Mouse (Mus musculus) CH12.LX (cell line): ENCODE results near the gene Brip1. TPM values are rescaled to one million over a fixed set of nuclear protein-coding genes. Genes with fewer than 3 reads are reported as not detected.

Experiments used
- DNase-seq: peaks from one replicate; pipeline ENCODE4 v3.0.0-alpha.2; 2013; ENCODE audit errors: extremely low read depth
- H3K27ac ChIP-seq: 2 replicates; pipeline ENCODE4 v1.5.1; 2012; ENCODE audit warnings: low read depth, mild to moderate bottlenecking, control low read depth, moderate library complexity; ENCODE audit not compliant: insufficient read depth
- H3K27me3 ChIP-seq: replicated peaks from 2 replicates; pipeline ENCODE3; 2012; ENCODE audit warnings: inconsistent platforms
- H3K36me3 ChIP-seq, 2 experiments: replicated peaks in 1 of 2; 2 replicates each; pipeline versions ENCODE3 to v1.6.1; 2012; ENCODE audit warnings: inconsistent platforms in 1 of 2, low read length in 1 of 2, mild to moderate bottlenecking in 1 of 2, mixed read lengths in 1 of 2, moderate library complexity in 1 of 2; ENCODE audit not compliant: control insufficient read depth in 1 of 2, insufficient read depth in 1 of 2
- H3K4me1 ChIP-seq, 2 experiments: 2 replicates each; pipeline ENCODE4 v1.6.1; 2012; ENCODE audit warnings: inconsistent platforms in 1 of 2, moderate library complexity in 1 of 2; ENCODE audit not compliant: insufficient read depth in 2 of 2, control insufficient read depth in 1 of 2
- H3K4me2 ChIP-seq: 2 replicates; pipeline ENCODE4 v1.6.1; 2012; ENCODE audit warnings: low read depth, mild to moderate bottlenecking, control low read depth; ENCODE audit not compliant: poor library complexity, insufficient read depth, severe bottlenecking
- H3K4me3 ChIP-seq, 3 experiments: fragments of 150-350 bp in 1 of 3; sonication (generic) in 1 of 3; replicated peaks in 1 of 3; 2 replicates each; pipeline versions ENCODE3 to v1.5.1; 2011 to 2012; ENCODE audit warnings: low read depth in 2 of 3, low read length in 2 of 3, mild to moderate bottlenecking in 2 of 3, moderate library complexity in 2 of 3, control low read depth in 1 of 3, improper control_type of control experiment in 1 of 3, inconsistent platforms in 1 of 3, mixed read lengths in 1 of 3; ENCODE audit not compliant: poor library complexity in 1 of 3
- H3K79me2 ChIP-seq: replicated peaks from 2 replicates; pipeline ENCODE4 v1.6.1; 2012; ENCODE audit warnings: mild to moderate bottlenecking, moderate library complexity; ENCODE audit not compliant: control insufficient read depth, poor library complexity, insufficient read depth, severe bottlenecking; ENCODE audit errors: extremely low read depth
- H3K9ac ChIP-seq: 2 replicates; pipeline ENCODE4 v1.6.1; 2012; ENCODE audit warnings: low read depth, mild to moderate bottlenecking, control low read depth, moderate library complexity; ENCODE audit not compliant: insufficient read depth
- H3K9me3 ChIP-seq: replicated peaks from 2 replicates; pipeline ENCODE3; 2012; ENCODE audit warnings: low read length, inconsistent platforms, mixed read lengths
- CHD1 ChIP-seq: IDR thresholded peaks from 2 replicates; pipeline ENCODE4 v1.6.1; 2012; ENCODE audit warnings: low read depth, low read length, improper control_type of control experiment, inconsistent platforms
- CTCF ChIP-seq, 2 experiments: IDR thresholded peaks in 1 of 2; conservative IDR thresholded peaks in 1 of 2; 2 replicates each; pipeline ENCODE4 v1.5.1; 2011 to 2012; ENCODE audit warnings: low read depth in 2 of 2, low read length in 2 of 2, improper control_type of control experiment in 1 of 2, inconsistent platforms in 1 of 2, mild to moderate bottlenecking in 1 of 2, moderate library complexity in 1 of 2
- E2F4 ChIP-seq: IDR thresholded peaks from 2 replicates; pipeline ENCODE4 v1.6.1; 2011; ENCODE audit warnings: low read depth, low read length, improper control_type of control experiment; ENCODE audit not compliant: insufficient replicate concordance
- ELF1 ChIP-seq: IDR thresholded peaks from 2 replicates; pipeline ENCODE4 v1.6.1; 2014; ENCODE audit warnings: low read depth, mild to moderate bottlenecking, inconsistent platforms, low read length, improper control_type of control experiment
- EP300 ChIP-seq: IDR thresholded peaks from 2 replicates; pipeline ENCODE4 v1.6.1; 2011; ENCODE audit warnings: low read length, improper control_type of control experiment
- ETS1 ChIP-seq: conservative IDR thresholded peaks from 2 replicates; pipeline ENCODE4 v1.6.1; 2012; ENCODE audit warnings: low read depth, mild to moderate bottlenecking, inconsistent platforms, low read length, improper control_type of control experiment, moderate library complexity
- GABPA ChIP-seq: IDR thresholded peaks from 2 replicates; pipeline ENCODE4 v1.6.1; 2012; ENCODE audit warnings: low read depth, low read length, improper control_type of control experiment, inconsistent platforms; ENCODE audit not compliant: insufficient replicate concordance
- HCFC1 ChIP-seq: IDR thresholded peaks from 2 replicates; pipeline ENCODE4 v1.6.1; 2012; ENCODE audit warnings: low read depth, mild to moderate bottlenecking, inconsistent platforms, low read length, improper control_type of control experiment
- IRF4 ChIP-seq: IDR thresholded peaks from 2 replicates; pipeline ENCODE4 v1.6.1; 2014; ENCODE audit warnings: low read depth, mild to moderate bottlenecking, inconsistent platforms, low read length, improper control_type of control experiment
- JUN ChIP-seq: IDR thresholded peaks from 2 replicates; pipeline ENCODE4 v1.6.1; 2011; ENCODE audit warnings: low read depth, mild to moderate bottlenecking, low read length, improper control_type of control experiment, moderate library complexity; ENCODE audit not compliant: insufficient read depth
- KAT2A ChIP-seq: IDR thresholded peaks from 2 replicates; pipeline ENCODE4 v1.6.1; 2012; ENCODE audit warnings: low read length, improper control_type of control experiment, inconsistent platforms; ENCODE audit not compliant: insufficient replicate concordance
- MAX ChIP-seq: IDR thresholded peaks from 2 replicates; pipeline ENCODE4 v1.6.1; 2011; ENCODE audit warnings: low read length, improper control_type of control experiment
- MEF2A ChIP-seq: IDR thresholded peaks from 2 replicates; pipeline ENCODE4 v1.6.1; 2014; ENCODE audit warnings: low read depth, mild to moderate bottlenecking, inconsistent platforms, low read length, improper control_type of control experiment, borderline replicate concordance
- MXI1 ChIP-seq: IDR thresholded peaks from 2 replicates; pipeline ENCODE4 v1.6.1; 2011; ENCODE audit warnings: mild to moderate bottlenecking, low read depth, low read length, improper control_type of control experiment
- MYC ChIP-seq: IDR thresholded peaks from 2 replicates; pipeline ENCODE4 v1.6.1; 2011; ENCODE audit warnings: low read depth, mild to moderate bottlenecking, improper control_type of control experiment, low read length
- NELFE ChIP-seq: IDR thresholded peaks from 2 replicates; pipeline ENCODE4 v1.6.1; 2011; ENCODE audit warnings: low read depth, low read length, improper control_type of control experiment
- PAX5 ChIP-seq: IDR thresholded peaks from 2 replicates; pipeline ENCODE4 v1.6.1; 2012; ENCODE audit warnings: low read length, inconsistent platforms, mixed read lengths
- POLR2A ChIP-seq: IDR thresholded peaks from 2 replicates; pipeline ENCODE4 v1.6.1; 2011; ENCODE audit warnings: low read depth, mild to moderate bottlenecking, improper control_type of control experiment, low read length
- POLR2AphosphoS2 ChIP-seq: IDR thresholded peaks from 2 replicates; pipeline ENCODE4 v1.6.1; 2011; ENCODE audit warnings: low read depth, low read length, improper control_type of control experiment
- RAD21 ChIP-seq: IDR thresholded peaks from 2 replicates; pipeline ENCODE4 v1.6.1; 2011; ENCODE audit warnings: low read depth, mild to moderate bottlenecking, low read length, improper control_type of control experiment, moderate library complexity
- RCOR1 ChIP-seq: conservative IDR thresholded peaks from 2 replicates; pipeline ENCODE4 v1.6.1; 2012; ENCODE audit warnings: low read depth, mild to moderate bottlenecking, inconsistent platforms, low read length, improper control_type of control experiment
- SIN3A ChIP-seq: IDR thresholded peaks from 2 replicates; pipeline ENCODE4 v1.6.1; 2012; ENCODE audit warnings: low read length, improper control_type of control experiment, inconsistent platforms
- SMC3 ChIP-seq: IDR thresholded peaks from 2 replicates; pipeline ENCODE4 v1.6.1; 2011; ENCODE audit warnings: low read depth, low read length, improper control_type of control experiment
- TBP ChIP-seq: conservative IDR thresholded peaks from 2 replicates; pipeline ENCODE4 v1.6.1; 2011; ENCODE audit warnings: low read depth, low read length, improper control_type of control experiment
- UBTF ChIP-seq: IDR thresholded peaks from 2 replicates; pipeline ENCODE4 v1.6.1; 2012; ENCODE audit warnings: low read depth, mild to moderate bottlenecking, inconsistent platforms, low read length, improper control_type of control experiment, moderate library complexity
- USF2 ChIP-seq: conservative IDR thresholded peaks from 2 replicates; pipeline ENCODE4 v1.6.1; 2011; ENCODE audit warnings: low read depth, low read length, improper control_type of control experiment
- ZNF384 ChIP-seq: IDR thresholded peaks from 2 replicates; pipeline ENCODE4 v1.6.1; 2012; ENCODE audit warnings: low read depth, low read length, improper control_type of control experiment, inconsistent platforms
- dilution Hi-C: fragments of 300-500 bp; cut with MboI; formaldehyde crosslinking; loops from 2 replicates; pipeline ENCODE4 v1.14.3; 2020; ENCODE audit warnings: low sequenced_read_pairs; ENCODE audit not compliant: extremely low pct_unique_long_range_greater_than_20kb, extremely low pct_ligation_motif_present
- in situ Hi-C: fragments of 300-500 bp; cut with MboI; formaldehyde crosslinking; loops from 3 replicates; pipeline ENCODE4 v1.14.3; 2019; ENCODE audit warnings: low sequenced_read_pairs, low pct_ligation_motif_present, low pct_unique_long_range_greater_than_20kb, mixed read lengths
- polyA plus RNA-seq: library from polyadenylated mRNA; unstranded; fragments of >175 nt; gene quantifications from 2 replicates; pipeline ENCODE4 v1.2.1, GENCODE M21; 2012; ENCODE audit warnings: low read depth; ENCODE audit not compliant: insufficient read length
- total RNA-seq, 2 experiments: library from RNA; depleted of rRNA; stranded (reverse); fragments of 300-350 nt in 1 of 2; fragments of >200 nt in 1 of 2; gene quantifications; 2 replicates each; pipeline ENCODE4 v1.2.3; 2012 to 2014

The Brip1 gene
- total and polyA plus RNA-seq, 3 experiments = 21.1 to 26.1 (median 24.9) TPM

GRCm38 (mm10) chr11:86211803-86212202, 10.8 kb upstream of the Brip1 start:
- no peak overlapping the region for H3K4me2 ChIP-seq
- in situ Hi-C loops = no loop called here
- H3K36me3 ChIP-seq = peaks cover 64 to 85% of the 10 kb centered on the region in 2 experiments

DNA sequence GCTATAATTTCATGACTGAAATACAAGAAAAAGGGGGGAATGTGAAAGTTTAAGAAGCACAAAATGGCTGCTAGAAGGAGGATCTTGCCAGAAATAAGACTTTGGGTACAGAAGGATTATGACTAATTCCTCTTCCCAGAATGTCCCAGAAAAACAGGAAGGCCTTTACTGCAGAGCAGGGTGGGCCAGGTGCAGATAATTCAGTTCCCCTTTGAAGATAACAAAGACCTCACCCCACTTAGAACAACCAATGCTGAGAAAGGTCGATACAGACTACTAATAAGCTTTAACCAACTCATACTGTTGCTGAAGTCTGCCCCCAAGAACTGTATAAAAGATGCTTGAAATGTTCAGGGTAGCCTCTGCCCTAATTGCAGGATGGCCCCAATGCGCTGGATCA, 8.1 kb upstream of the Brip1 start:
- in situ Hi-C loops = no loop called here

More at GRCm38 (mm10) chr11:86211803-86212202, 10.8 kb upstream of the Brip1 start:
- H3K27me3 ChIP-seq = no peaks in the 10 kb centered on the region
- no peaks in the 10 kb centered on the region for H3K9me3 ChIP-seq
- dilution Hi-C loops = no loop called here
- no peak overlapping the region for H3K27ac ChIP-seq
- H3K4me1 ChIP-seq = peaks cover 0 to 8% of the 10 kb centered on the region in 2 experiments; a peak in 2 of 4 replicates
- no peak for TF ChIP-seq PAX5
- no peak for TF ChIP-seq POLR2AphosphoS2
- no peak for TF ChIP-seq POLR2A
- no peak for TF ChIP-seq ELF1
- TF ChIP-seq CHD1 = no peak
- TF ChIP-seq KAT2A = no peak
- no peak for TF ChIP-seq MYC
- TF ChIP-seq ZNF384 = no peak
- TF ChIP-seq HCFC1 = no peak
- TF ChIP-seq MEF2A = no peak
- no peak for TF ChIP-seq IRF4
- TF ChIP-seq JUN = no peak
- no peak for TF ChIP-seq RCOR1
- TF ChIP-seq MAX = no peak
- TF ChIP-seq ETS1 = no peak
- TF ChIP-seq RAD21 = no peak
- TF ChIP-seq TBP = no peak
- TF ChIP-seq CTCF (conservative IDR thresholded peaks at IDR 0.05 in 1 of 2, IDR thresholded peaks at IDR 0.05 in 1 of 2; ENCODE audit: low read depth in 2 of 2, low read length in 2 of 2) = no peak
- no peak for TF ChIP-seq SMC3
- peaks cover 33% of the 10 kb centered on the region for H3K79me2 ChIP-seq
- no peak overlapping the region for H3K4me3 ChIP-seq
- no peak for DNase-seq
- no peak overlapping the region for H3K9ac ChIP-seq

More for the DNA sequence above, 8.1 kb upstream of the Brip1 start:
- TF ChIP-seq RAD21 (no peak), KAT2A (no peak), SIN3A (no peak), POLR2A (no peak), MAX (no peak), ZNF384 (no peak), ETS1 (no peak), ELF1 (no peak), SMC3 (no peak), EP300 (no peak), GABPA (no peak), JUN (no peak), NELFE (no peak), UBTF (no peak), HCFC1 (no peak), USF2 (no peak), MXI1 (no peak), E2F4 (no peak)
- TF ChIP-seq, all 38 proteins: peak for 0
- dilution Hi-C loops = no loop called here
- H3K27ac ChIP-seq = no peak overlapping the region
- H3K36me3 ChIP-seq = peaks cover 68 to 86% of the 10 kb centered on the region in 2 experiments
- H3K4me2 ChIP-seq = no peak overlapping the region
- DNase-seq = no peak
- no peaks in the 10 kb centered on the region for H3K27me3 ChIP-seq
- peaks cover 43% of the 10 kb centered on the region for H3K79me2 ChIP-seq
- H3K4me1 ChIP-seq = peaks cover 0 to 18% of the 10 kb centered on the region in 2 experiments; a peak in 3 of 4 replicates
- no peaks in the 10 kb centered on the region for H3K9me3 ChIP-seq
- no peak overlapping the region for H3K4me3 ChIP-seq
- no peak overlapping the region for H3K9ac ChIP-seq
